Mouse (Mus musculus) erythroblast, embryonic 14.5 days (primary cell): ENCODE data around the gene Pskh1. TPM values are rescaled to one million over a fixed set of nuclear protein-coding genes. Genes with fewer than 3 reads are reported as not detected.

Experiments
- H3K27me3 ChIP-seq: 2 replicates; pipeline ENCODE4 v1.6.1; 2012; ENCODE audit warnings: inconsistent platforms; ENCODE audit not compliant: control insufficient read depth
- H3K36me3 ChIP-seq: 2 replicates; pipeline ENCODE4 v1.6.1; 2012; ENCODE audit warnings: mild to moderate bottlenecking, inconsistent platforms; ENCODE audit not compliant: control insufficient read depth
- H3K4me1 ChIP-seq: 2 replicates; pipeline ENCODE4 v1.6.1; 2012; ENCODE audit warnings: inconsistent platforms; ENCODE audit not compliant: control insufficient read depth
- H3K4me3 ChIP-seq: replicated peaks from 2 replicates; pipeline ENCODE3; 2012; ENCODE audit warnings: moderate library complexity, mild to moderate bottlenecking, inconsistent platforms
- H3K9me3 ChIP-seq: 2 replicates; pipeline ENCODE4 v1.6.1; 2012; ENCODE audit warnings: low read length, inconsistent platforms, mixed read lengths; ENCODE audit not compliant: control insufficient read depth
- GATA1 ChIP-seq: IDR thresholded peaks from 2 replicates; pipeline ENCODE4 v1.6.1; 2012; ENCODE audit warnings: low read length, inconsistent platforms, mixed read lengths
- TAL1 ChIP-seq: IDR thresholded peaks from 3 replicates; pipeline ENCODE4 v1.6.1; 2012; ENCODE audit warnings: low read length, inconsistent platforms, mixed read lengths
- polyA plus RNA-seq: library from polyadenylated mRNA; stranded (reverse); fragments of >175 nt; gene quantifications from 2 replicates; pipeline ENCODE4 v1.2.3, GENCODE M21; 2012

The Pskh1 gene
- polyA plus RNA-seq, 1 experiment = 0.79 TPM

DNA sequence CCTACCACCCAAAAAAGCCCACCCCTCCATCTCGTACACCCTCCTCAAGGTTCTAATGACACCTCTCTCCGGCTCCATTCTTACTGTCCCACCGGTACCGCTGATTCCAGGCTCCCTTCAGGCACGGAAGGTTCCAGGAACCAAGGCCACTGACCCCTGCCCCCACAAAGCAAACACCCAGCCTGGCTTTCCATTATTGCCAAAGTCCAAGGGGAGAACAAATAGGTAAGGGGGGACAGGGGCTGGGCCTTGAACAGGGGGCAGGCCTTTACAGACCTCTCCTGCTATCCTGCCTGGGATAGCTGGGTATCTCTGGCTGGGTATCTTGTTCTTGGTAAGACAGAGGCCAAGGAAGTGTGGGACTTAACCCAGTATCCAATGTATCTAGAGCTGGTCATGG is 42.3 kb downstream of the Pskh1 start:
- Histone ChIP-seq H3K4me3 (peak overlapping the region; percentile 54), H3K4me1 (peaks cover 35% of the 10 kb centered on the region), H3K36me3 (peaks cover 75% of the 10 kb centered on the region), H3K27me3 (no peaks in the 10 kb centered on the region), H3K9me3 (no peaks in the 10 kb centered on the region)
- no peak for TF ChIP-seq GATA1
- TF ChIP-seq TAL1 = no peak

GRCm38 (mm10) chr8:105943321-105943739 is 43.1 kb downstream of the Pskh1 start, which contains the start of gene Lcat:
TSS of gene Lcat (minus strand) at chr8:105943382.
- TF ChIP-seq TAL1 = no peak
- no peak for TF ChIP-seq GATA1
- H3K36me3 ChIP-seq = peaks cover 83% of the 10 kb centered on the region
- peaks cover 27% of the 10 kb centered on the region for H3K4me1 ChIP-seq
- H3K9me3 ChIP-seq = no peaks in the 10 kb centered on the region
- peak within 1 kb of the TSS; percentile 54 for H3K4me3 ChIP-seq
- H3K27me3 ChIP-seq = no peaks in the 10 kb centered on the region

DNA sequence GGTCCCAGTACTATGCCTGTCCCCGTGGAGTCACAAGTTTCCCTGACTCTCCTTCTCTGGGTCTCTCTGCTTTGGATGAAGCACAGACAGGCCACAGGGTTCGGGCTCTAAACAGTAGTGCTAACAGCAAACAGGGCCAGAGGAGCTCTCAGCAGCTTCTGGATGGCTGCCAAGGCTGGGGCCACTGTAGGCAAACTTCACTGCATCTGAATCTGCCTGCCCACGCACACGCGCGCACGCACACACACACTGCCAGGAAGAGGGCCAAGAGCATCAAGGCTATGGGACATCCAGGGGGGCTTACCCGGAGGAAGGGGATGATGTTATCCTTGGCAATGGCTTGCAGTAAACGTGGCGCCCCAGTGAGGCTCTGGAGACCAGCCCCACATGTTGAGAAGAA is 49.1 kb downstream of the Pskh1 start:
- Histone ChIP-seq H3K4me3 (no peak overlapping the region), H3K36me3 (peaks cover 97% of the 10 kb centered on the region), H3K4me1 (no peaks in the 10 kb centered on the region; the same call in 1 of the 2 replicates), H3K27me3 (no peaks in the 10 kb centered on the region), H3K9me3 (no peaks in the 10 kb centered on the region)
- TF ChIP-seq GATA1 (no peak), TAL1 (no peak)

DNA sequence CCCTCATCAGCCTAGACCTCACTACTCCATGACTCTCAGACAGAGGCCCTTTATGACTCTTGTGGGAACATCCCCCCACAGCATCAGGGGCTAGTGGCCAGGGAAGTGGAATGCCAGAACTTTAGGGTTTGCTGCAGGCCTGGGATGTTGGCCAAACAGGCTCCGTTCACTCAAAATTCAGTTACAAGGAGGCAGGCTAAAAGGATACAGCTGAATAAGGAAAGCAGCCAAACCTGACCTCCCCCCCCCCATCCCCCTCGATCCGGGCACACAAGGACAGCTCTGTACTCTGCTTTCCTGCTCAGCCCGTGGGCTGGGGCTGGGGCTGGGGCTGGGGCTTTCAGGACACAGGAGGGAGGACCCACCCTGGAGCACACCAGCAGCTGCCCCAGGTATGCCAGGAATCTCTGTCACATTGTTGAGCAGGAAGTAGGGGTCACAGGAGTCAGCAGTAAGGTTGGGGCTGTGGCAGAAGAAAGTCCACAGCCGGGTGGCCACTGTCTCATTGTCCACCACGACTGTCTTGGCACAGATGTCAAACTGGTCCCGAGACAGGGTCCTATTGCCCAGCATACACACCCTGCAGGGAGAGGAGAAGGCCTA is 50.9 kb downstream of the Pskh1 start:
- Histone ChIP-seq H3K4me1 (no peaks in the 10 kb centered on the region; the same call in 1 of the 2 replicates), H3K9me3 (no peaks in the 10 kb centered on the region), H3K27me3 (no peaks in the 10 kb centered on the region), H3K4me3 (no peak overlapping the region), H3K36me3 (peaks cover 94% of the 10 kb centered on the region)
- TF ChIP-seq GATA1 (no peak), TAL1 (no peak)

GRCm38 (mm10) chr8:105956556-105956955 is 56.3 kb downstream of the Pskh1 start:
- peaks cover 15% of the 10 kb centered on the region for H3K4me1 ChIP-seq
- H3K36me3 ChIP-seq = peaks cover 83% of the 10 kb centered on the region
- H3K9me3 ChIP-seq = no peaks in the 10 kb centered on the region
- H3K27me3 ChIP-seq = no peaks in the 10 kb centered on the region
- no peak for TF ChIP-seq GATA1
- TF ChIP-seq TAL1 = no peak
- no peak overlapping the region for H3K4me3 ChIP-seq

GRCm38 (mm10) chr8:105957813-105958212 is 57.6 kb downstream of the Pskh1 start:
- TF ChIP-seq GATA1 (no peak), TAL1 (no peak)
- H3K27me3 ChIP-seq = no peaks in the 10 kb centered on the region
- H3K4me1 ChIP-seq = peaks cover 27% of the 10 kb centered on the region
- peaks cover 72% of the 10 kb centered on the region for H3K36me3 ChIP-seq
- no peak overlapping the region for H3K4me3 ChIP-seq
- H3K9me3 ChIP-seq = no peaks in the 10 kb centered on the region

- Histone ChIP-seq H3K9me3 (no peaks in the 10 kb centered on the region), H3K36me3 (peaks cover 67% of the 10 kb centered on the region), H3K4me3 (no peak overlapping the region), H3K4me1 (peaks cover 42% of the 10 kb centered on the region), H3K27me3 (no peaks in the 10 kb centered on the region)
- TF ChIP-seq GATA1 (no peak), TAL1 (no peak)
Observed at GRCm38 (mm10) chr8:105959350-105959749, 59.1 kb downstream of the Pskh1 start.

GRCm38 (mm10) chr8:105961101-105961500 is 60.9 kb downstream of the Pskh1 start:
- TF ChIP-seq GATA1 = no peak
- TF ChIP-seq TAL1 = no peak
- peaks cover 56% of the 10 kb centered on the region for H3K36me3 ChIP-seq
- peaks cover 59% of the 10 kb centered on the region for H3K4me1 ChIP-seq
- H3K4me3 ChIP-seq = peak overlapping the region; percentile 42
- H3K27me3 ChIP-seq = no peaks in the 10 kb centered on the region
- H3K9me3 ChIP-seq = no peaks in the 10 kb centered on the region

DNA sequence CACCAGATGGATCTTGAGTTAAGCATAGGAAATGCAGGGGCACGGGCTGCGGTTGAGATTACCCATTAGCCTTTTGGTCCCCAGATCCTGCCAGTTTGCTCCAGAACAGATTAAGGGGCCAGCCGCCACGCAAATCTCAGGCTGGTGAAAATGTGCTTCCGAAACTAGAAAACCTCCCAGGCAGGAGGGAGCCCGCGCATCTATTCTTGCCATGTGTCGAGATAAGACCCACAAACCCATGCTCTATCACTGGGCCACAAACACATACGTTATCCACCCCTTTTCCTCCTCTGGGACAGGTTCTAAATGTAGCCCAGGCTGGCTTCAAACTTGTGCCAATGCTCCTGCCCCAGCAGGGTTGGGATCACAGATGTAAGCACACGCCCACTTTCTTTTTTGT is 61.3 kb downstream of the Pskh1 start:
- TF ChIP-seq GATA1 (no peak), TAL1 (no peak)
- H3K36me3 ChIP-seq = peaks cover 52% of the 10 kb centered on the region
- peak overlapping the region; percentile 42 for H3K4me3 ChIP-seq
- no peaks in the 10 kb centered on the region for H3K27me3 ChIP-seq
- H3K4me1 ChIP-seq = peaks cover 64% of the 10 kb centered on the region
- no peaks in the 10 kb centered on the region for H3K9me3 ChIP-seq
